Mouse (Mus musculus): ENCODE results near the gene Sergef.

DNA sequence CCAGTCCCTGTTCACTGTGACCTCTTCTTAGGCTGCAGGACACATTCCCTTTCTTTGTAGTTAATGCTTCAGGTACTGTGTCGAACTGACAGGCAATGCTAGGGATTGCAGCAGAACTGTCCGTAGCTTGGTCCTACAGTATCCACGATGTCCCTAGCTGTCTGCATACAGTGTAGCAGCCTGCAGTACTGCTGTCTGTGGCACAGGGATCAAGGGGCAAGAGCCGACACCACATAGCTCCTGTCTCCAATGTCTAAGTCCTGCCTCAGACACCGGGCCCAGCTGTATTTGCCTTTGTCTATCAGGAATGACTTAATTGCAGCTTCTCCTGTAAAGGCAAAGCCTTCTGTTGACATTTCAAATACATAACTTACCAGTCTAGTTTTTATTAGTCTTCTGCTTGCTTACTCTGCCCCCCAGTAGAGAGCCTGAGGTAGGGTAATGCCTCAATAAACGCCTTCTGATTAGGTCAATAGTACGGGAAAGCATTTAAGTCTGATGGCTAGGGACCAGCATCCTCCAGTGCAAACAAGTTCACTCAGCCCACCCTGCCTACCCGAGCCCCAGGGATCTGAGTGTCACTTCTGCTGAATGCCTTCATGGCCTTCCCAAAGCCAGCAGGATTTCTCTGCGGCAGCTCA is 179.9 kb downstream of the Sergef start:
- no peak for TF ChIP-seq CTCF (IDR thresholded peaks at IDR 0.05; ENCODE audit: low read depth, low read length)
- TF ChIP-seq POLR2A (IDR thresholded peaks at IDR 0.05; ENCODE audit: borderline replicate concordance, low read depth, low read length), result no peak
